Mouse (Mus musculus): ENCODE data around the gene Vmn2r90. TPM values are rescaled to one million over a fixed set of nuclear protein-coding genes. Genes with fewer than 3 reads are reported as not detected.
A peak's percentile ranks its signal among the peaks of the same experiment; 100 is the strongest.

Gene Vmn2r90
- polyA plus RNA-seq, 1 experiment from 2014 or later = not detected

DNA sequence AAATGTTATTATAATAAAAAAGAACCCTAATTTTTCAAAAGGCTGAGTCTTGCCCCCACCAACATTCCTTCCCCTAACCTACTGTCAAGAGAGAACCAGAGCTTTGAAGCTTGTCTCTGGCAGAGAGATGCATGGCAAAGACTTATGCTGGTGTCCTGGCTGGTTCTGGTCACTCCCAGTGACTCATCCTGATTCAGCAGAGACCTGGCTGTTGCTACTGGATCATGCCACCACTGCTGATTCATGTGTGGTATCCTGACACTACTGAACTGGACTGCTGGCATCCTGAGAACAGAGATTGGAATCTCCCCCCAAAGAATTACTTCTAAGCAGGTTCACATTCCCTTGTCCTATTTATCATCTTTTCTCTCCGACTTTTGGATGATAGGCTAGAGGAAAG, 60.7 kb downstream of the Vmn2r90 start:
- Histone ChIP-seq H3K27ac (replicated peaks) (no peak overlapping the region), H3K9ac (replicated peaks) (no peak overlapping the region), H3K4me2 (replicated peaks) (no peak overlapping the region), H3K9me3 (no peaks in the 10 kb centered on the region), H3K36me3 (no peaks in the 10 kb centered on the region), H3K4me1 (no peaks in the 10 kb centered on the region), H3K4me3 (no peak overlapping the region), H3K27me3 (peaks cover 2% of the 10 kb centered on the region; the same call in 1 of the 2 replicates)
- ATAC-seq (replicated peaks) = no peak
- WGBS = 52% methylated on average over 1 of the region's 1 CpGs

DNA sequence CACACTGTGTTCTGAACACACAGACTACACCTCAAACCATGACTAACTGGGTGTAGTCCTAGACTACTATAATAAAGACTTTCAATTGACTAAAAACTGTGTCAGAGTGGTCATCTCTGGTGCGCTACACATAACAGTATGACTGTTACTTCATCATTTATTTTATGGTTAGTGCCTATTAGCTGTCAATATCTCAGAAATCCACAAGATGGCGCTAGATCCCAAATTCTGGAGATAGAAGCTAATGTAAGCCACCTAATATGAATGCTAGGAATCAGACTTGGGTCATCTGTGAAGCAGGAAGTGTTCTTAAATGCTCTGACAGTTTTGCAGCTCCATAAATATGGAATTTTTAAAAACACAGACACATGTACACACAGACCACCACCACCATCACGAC, 62.9 kb downstream of the Vmn2r90 start:
- H3K36me3 ChIP-seq = no peaks in the 10 kb centered on the region

More for the DNA sequence above, 62.9 kb downstream of the Vmn2r90 start:
- Histone ChIP-seq H3K4me2 (replicated peaks) (no peak overlapping the region), H3K27ac (replicated peaks) (no peak overlapping the region), H3K9me3 (no peaks in the 10 kb centered on the region), H3K4me1 (no peaks in the 10 kb centered on the region), H3K27me3 (peaks cover 2% of the 10 kb centered on the region; the same call in 1 of the 2 replicates), H3K9ac (replicated peaks) (no peak overlapping the region), H3K4me3 (no peak overlapping the region)
- 10% methylated on average over 3 of the region's 3 CpGs for WGBS
- ATAC-seq (replicated peaks) = peak; percentile 85

Other genes starting within 250 kb of the Vmn2r90 start
- gene Lnpep, start 78.7 kb upstream of the Vmn2r90 start, polyA plus RNA-seq (2015; fragmentation: Nextera tagmentation; extraction: Ambion mirVana) = 9.6 and 11.0 TPM in 2 replicates
- gene Spaca6, start 123.4 kb downstream of the Vmn2r90 start, polyA plus RNA-seq (2015; fragmentation: Nextera tagmentation; extraction: Ambion mirVana) = 26.8 and 27.1 TPM in 2 replicates
- 0.64 and 0.71 TPM in 2 replicates for gene Has1, start 151.5 kb downstream of the Vmn2r90 start, polyA plus RNA-seq (2015; fragmentation: Nextera tagmentation; extraction: Ambion mirVana)
- gene Fpr1, start 180.2 kb downstream of the Vmn2r90 start, polyA plus RNA-seq (2015; fragmentation: Nextera tagmentation; extraction: Ambion mirVana) = not detected in 2 replicates
- gene Fpr2, start 184.1 kb downstream of the Vmn2r90 start, polyA plus RNA-seq (2015; fragmentation: Nextera tagmentation; extraction: Ambion mirVana) = not detected in 2 replicates
- not detected in 2 replicates for gene Fpr3, start 184.1 kb downstream of the Vmn2r90 start, polyA plus RNA-seq (2015; fragmentation: Nextera tagmentation; extraction: Ambion mirVana)